Mouse (Mus musculus) limb, embryonic 10.5 days (tissue): ENCODE results near the gene Svs2. TPM values are rescaled to one million over a fixed set of nuclear protein-coding genes. Genes with fewer than 3 reads are reported as not detected.
"Not testable (repeated sequence)": the region's sequence is repeated elsewhere in the genome, so short reads cannot be mapped to it uniquely, and the experiment has no call there.

Experiments used
- DNase-seq: peaks from one replicate; pipeline ENCODE4 v3.0.0-alpha.2; 2017; ENCODE audit warnings: low spot score
- H3K27ac ChIP-seq: fragments of 300-500 bp; sonication (generic); 2 replicates; pipeline ENCODE4 v1.5.1; 2016; ENCODE audit warnings: mild to moderate bottlenecking
- H3K27me3 ChIP-seq: fragments of 300-500 bp; sonication (generic); 2 replicates; pipeline ENCODE4 v1.6.1; 2016; ENCODE audit warnings: low read depth, mild to moderate bottlenecking; ENCODE audit not compliant: poor library complexity, severe bottlenecking
- H3K36me3 ChIP-seq: fragments of 300-500 bp; sonication (generic); 2 replicates; pipeline ENCODE4 v1.6.1; 2016; ENCODE audit warnings: mild to moderate bottlenecking, moderate library complexity
- H3K4me1 ChIP-seq: fragments of 300-500 bp; sonication (generic); 2 replicates; pipeline ENCODE4 v1.6.1; 2016
- H3K4me3 ChIP-seq: fragments of 300-500 bp; sonication (generic); 2 replicates; pipeline ENCODE4 v1.5.1; 2016; ENCODE audit warnings: mild to moderate bottlenecking, moderate library complexity
- H3K9me3 ChIP-seq: fragments of 300-500 bp; sonication (generic); replicated peaks from 2 replicates; pipeline ENCODE4 v1.6.1; 2016; ENCODE audit warnings: mild to moderate bottlenecking
- WGBS: fragments of 180-500 bp; shearing (Covaris S2); methylation state at CpG from one replicate; pipeline ENCODE4 v1.1.7; 2016; 5-methylcytosine and 5-hydroxymethylcytosine counted together
- polyA plus RNA-seq: library from polyadenylated mRNA; unstranded; fragments of >200 nt; fragmentation: Nextera tagmentation; extraction: Ambion mirVana; gene quantifications from 2 replicates; pipeline ENCODE4 v1.2.1, GENCODE M21; 2016

Svs2 gene
- polyA plus RNA-seq: not detected in 2 replicates

DNA sequence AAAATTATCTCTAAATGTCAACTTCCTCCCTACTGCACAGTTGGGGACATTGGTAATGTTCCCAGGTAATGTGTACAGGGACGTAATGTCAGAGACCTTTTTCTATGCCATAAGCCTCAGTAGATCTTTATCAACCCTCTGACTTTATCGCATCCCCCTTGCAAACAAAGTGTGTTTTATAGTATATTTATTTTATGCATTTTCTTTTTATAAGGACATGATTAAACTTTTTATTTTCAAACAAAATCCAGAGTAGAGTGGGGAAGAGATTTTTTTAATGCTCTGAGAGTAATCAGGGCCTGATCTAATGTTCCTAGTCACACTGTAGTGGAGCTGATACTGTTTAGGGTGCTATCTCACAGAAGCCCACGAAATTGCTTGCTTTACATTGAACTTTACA is at the start of gene Svs2:
TSS of gene Svs2 (minus strand) at position 101 of the 400 bp plus-strand sequence.
- Histone ChIP-seq H3K27me3 (no peaks in the 10 kb centered on the region), H3K9me3 (no peaks in the 10 kb centered on the region), H3K4me3 (no peak within 1 kb of the TSS), H3K36me3 (no peaks in the 10 kb centered on the region), H3K4me1 (no peaks in the 10 kb centered on the region), H3K27ac (no peak within 1 kb of the TSS)
- DNase-seq: no peak
- WGBS: 91% methylated on average over 3 of the region's 3 CpGs

DNA sequence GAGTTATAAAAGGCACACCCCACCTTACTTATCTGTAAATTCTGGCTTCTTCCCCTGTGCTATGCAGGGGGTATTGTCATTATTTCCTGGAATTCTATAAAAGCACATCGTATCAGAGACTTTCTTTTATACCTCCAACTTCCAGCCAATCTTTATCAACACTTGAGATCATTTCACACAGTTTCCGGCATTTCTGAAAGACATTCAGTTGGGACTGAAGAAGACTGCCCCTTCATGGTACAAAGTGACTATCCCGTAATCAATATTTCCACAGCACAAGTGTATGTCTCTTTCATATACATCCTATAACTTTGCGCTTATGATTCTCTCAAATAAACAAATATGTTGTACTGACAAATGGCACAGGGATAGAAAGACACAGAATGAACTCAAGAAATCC is 40.1 kb upstream of the Svs2 start, which contains the start of gene Svs4:
TSS of gene Svs4 (minus strand) at position 101 of the 400 bp plus-strand sequence.
- WGBS: 94% methylated on average over 4 of the region's 4 CpGs
- DNase-seq: no peak
- no peaks in the 10 kb centered on the region for H3K27me3 ChIP-seq

DNA sequence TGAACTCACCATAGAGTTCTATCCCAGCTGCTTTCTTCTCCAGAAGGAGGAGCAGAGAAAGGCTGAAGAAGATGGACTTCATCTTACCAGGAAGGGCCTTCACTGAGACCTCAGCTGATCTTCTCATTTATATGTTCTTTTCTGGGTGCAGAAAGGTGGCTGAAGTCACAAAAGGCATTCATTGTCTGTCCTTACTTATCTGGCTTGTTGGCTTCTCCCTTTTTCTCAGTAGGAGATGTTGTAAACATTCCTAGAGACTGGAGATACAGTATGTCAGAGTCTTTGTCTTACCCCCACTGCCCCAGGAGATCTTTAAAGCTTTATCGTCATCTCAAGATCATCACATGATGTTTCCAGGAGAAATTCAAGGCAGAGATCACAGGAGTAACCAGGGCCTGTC is 18.3 kb upstream of the Svs2 start, which contains the start of gene Svs3b:
TSS of gene Svs3b (minus strand) at position 101 of the 400 bp plus-strand sequence.
- H3K4me1 ChIP-seq, DNase-seq, H3K36me3 ChIP-seq, H3K4me3 ChIP-seq, H3K9me3 ChIP-seq, H3K27ac ChIP-seq: not testable (repeated sequence)
- WGBS: 79% methylated on average over 1 of the region's 1 CpGs
- peaks cover 12% of the 10 kb centered on the region; the same call in 1 of the 2 replicates for H3K27me3 ChIP-seq

More for the DNA sequence above, 40.1 kb upstream of the Svs2 start, which contains the start of gene Svs4:
- no peaks in the 10 kb centered on the region for H3K36me3 ChIP-seq
- no peak within 1 kb of the TSS for H3K27ac ChIP-seq
- no peak within 1 kb of the TSS for H3K4me3 ChIP-seq
- H3K9me3 ChIP-seq: no peaks in the 10 kb centered on the region
- H3K4me1 ChIP-seq: no peaks in the 10 kb centered on the region

DNA sequence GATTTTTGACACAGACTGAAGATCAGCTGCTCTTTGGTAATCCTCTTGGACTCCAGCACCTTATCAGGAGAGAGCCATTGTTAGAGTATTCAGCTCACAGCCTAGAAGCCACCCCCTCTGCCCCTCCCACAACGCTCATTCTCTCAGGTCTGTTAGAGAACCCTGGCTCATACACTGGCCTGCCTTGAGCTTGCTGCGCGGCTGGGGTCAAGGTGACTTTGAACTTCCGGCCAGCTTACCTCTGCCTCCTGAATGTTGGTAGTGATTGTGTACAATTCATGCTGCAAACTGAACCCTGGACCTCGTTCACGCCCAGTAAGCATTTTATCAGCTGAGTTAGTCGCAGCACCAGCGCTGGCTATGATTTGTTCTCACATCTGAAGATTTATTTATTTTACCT is 5.6 kb downstream of the Svs2 start:
- Histone ChIP-seq H3K9me3 (no peaks in the 10 kb centered on the region), H3K27me3 (no peaks in the 10 kb centered on the region), H3K27ac (no peak overlapping the region), H3K36me3 (no peaks in the 10 kb centered on the region), H3K4me1 (no peaks in the 10 kb centered on the region), H3K4me3 (no peak overlapping the region)
- 90% methylated on average over 8 of the region's 8 CpGs for WGBS
- DNase-seq: no peak

DNA sequence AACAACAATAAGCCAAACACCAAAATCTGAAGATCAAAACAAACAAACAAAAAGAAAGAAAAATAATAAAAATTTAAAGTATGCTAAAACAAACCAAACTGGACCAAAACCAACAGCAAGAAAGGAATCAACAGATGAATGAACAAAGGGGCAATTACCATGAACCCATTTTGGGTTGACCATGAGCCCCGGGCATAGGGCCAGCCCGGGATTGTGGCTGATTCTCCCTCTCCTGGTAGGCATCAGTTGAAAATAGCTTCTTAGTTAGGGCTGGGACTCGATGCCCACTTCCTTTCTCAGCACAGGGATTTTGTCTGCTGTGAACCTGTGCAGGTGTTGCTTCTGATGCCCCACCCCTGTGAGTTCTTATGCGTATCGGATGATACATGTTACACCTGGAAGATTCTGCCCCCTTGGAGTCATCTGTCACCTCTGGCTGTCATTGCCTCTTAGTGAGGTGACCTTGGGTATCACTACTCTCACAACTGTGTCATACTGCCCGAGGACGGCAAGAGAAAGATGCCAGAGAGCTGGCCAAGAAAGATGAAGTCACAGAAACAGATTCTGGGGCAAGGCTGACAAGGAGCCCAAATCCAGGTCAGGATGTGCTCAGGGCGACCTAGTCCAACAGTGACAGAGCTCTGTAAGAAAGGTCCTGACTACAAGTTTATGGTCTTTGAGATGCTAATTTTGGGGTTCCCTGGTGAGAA is 9.8 kb downstream of the Svs2 start:
- WGBS: 83% methylated on average over 8 of the region's 8 CpGs
- Histone ChIP-seq H3K4me3 (no peak overlapping the region), H3K27me3 (no peaks in the 10 kb centered on the region), H3K9me3 (no peaks in the 10 kb centered on the region), H3K36me3 (no peaks in the 10 kb centered on the region), H3K4me1 (no peaks in the 10 kb centered on the region), H3K27ac (no peak overlapping the region)
- no peak for DNase-seq

DNA sequence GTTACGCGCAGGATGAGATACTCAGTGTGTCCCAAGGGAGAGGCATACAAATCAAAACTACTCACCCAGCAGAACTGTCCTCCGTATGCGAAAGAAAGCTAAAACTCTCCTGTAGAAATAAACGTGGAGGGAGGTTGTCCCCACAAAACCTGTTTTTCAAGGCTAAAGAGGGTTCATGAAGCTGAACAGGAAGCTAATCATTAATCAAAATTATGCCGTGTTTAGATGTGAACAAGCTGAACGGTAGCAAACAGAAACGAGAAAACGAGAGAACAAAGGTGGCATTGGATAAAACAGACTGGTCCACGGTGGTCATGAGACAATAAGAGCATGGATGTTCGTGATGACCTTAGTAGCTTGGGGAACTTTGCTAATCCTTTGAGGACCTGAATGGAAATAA is 16.7 kb downstream of the Svs2 start, which contains the start of gene Wfdc15b:
TSS of gene Wfdc15b (minus strand) at position 139 of the 400 bp plus-strand sequence.
- Histone ChIP-seq H3K4me1 (peaks cover 3% of the 10 kb centered on the region; the same call in 1 of the 2 replicates), H3K9me3 (no peaks in the 10 kb centered on the region), H3K27me3 (no peaks in the 10 kb centered on the region), H3K36me3 (no peaks in the 10 kb centered on the region), H3K4me3 (no peak within 1 kb of the TSS), H3K27ac (no peak within 1 kb of the TSS)
- 75% methylated on average over 11 of the region's 11 CpGs for WGBS
- DNase-seq: no peak

DNA sequence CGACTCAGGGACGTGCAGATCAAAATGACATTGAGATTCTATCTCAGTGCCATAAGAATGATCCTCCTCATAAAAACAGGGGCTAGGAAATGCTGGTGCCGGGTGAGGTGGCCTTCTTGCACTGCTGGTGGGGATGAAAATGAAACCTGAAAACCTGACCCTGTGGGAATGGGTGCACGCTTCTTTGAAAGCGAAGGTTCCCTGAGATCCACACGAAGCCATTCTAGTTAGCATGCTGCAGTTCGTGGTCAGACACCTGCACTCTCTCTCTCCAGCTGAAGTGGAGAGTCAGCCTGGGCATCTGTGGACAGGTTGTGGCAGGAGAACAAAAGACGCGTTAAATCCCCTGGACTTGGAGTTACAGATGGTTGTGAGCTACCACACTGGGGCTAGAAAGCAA is 19.0 kb downstream of the Svs2 start:
- WGBS: 90% methylated on average over 9 of the region's 9 CpGs
- H3K36me3 ChIP-seq: no peaks in the 10 kb centered on the region
- H3K4me1 ChIP-seq: peaks cover 3% of the 10 kb centered on the region; the same call in 1 of the 2 replicates
- no peaks in the 10 kb centered on the region for H3K27me3 ChIP-seq
- H3K4me3 ChIP-seq: no peak overlapping the region
- H3K9me3 ChIP-seq: no peaks in the 10 kb centered on the region
- no peak overlapping the region for H3K27ac ChIP-seq
- DNase-seq: no peak

DNA sequence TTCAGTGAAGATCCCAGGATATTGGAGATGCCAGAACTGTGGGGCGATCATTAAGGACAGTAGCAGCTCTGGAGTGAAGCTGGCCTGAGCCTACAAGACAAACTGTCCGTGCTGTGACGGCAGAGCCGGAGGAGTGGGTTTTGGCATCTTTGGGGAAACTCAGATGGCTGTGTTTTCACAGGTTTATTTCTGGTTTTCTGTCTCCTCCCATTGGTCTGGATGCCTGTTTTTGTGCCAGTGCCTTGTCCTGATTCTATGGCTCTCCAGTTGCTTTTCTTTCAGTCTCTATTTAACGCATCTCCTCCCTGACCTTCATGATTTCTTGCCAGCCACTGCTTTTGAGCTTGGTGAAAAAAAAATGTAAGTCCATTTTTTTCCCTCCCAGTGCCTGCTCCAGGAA is 25.6 kb downstream of the Svs2 start:
- H3K4me3 ChIP-seq: no peak overlapping the region
- no peaks in the 10 kb centered on the region for H3K9me3 ChIP-seq
- H3K4me1 ChIP-seq: no peaks in the 10 kb centered on the region
- H3K27me3 ChIP-seq: no peaks in the 10 kb centered on the region
- no peaks in the 10 kb centered on the region for H3K36me3 ChIP-seq
- no peak overlapping the region for H3K27ac ChIP-seq
- WGBS: 90% methylated on average over 5 of the region's 5 CpGs
- no peak for DNase-seq

DNA sequence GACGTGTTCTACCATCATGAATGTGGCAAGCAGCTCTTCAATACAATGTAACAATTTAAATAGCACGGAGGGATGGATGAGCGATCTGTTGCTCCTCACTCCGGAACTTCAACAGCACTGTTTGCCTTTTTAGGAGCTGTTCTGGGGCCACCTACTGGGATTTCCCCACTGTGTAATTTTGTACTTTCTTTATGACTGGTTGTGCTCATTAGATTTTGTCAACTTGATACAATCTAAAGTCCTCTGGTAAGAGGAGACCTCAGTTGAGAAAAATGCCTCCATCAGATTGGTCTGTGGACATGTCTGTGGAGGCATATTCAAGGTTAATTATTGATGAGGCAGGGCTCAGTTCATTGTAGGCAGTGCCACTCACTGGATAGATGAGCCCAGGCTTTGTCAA is 27.4 kb downstream of the Svs2 start:
- H3K4me3 ChIP-seq: no peak overlapping the region
- H3K36me3 ChIP-seq: no peaks in the 10 kb centered on the region
- WGBS: 86% methylated on average over 4 of the region's 4 CpGs
- no peaks in the 10 kb centered on the region for H3K27me3 ChIP-seq
- no peak for DNase-seq
- H3K27ac ChIP-seq: no peak overlapping the region
- H3K9me3 ChIP-seq: no peaks in the 10 kb centered on the region
- no peaks in the 10 kb centered on the region for H3K4me1 ChIP-seq

DNA sequence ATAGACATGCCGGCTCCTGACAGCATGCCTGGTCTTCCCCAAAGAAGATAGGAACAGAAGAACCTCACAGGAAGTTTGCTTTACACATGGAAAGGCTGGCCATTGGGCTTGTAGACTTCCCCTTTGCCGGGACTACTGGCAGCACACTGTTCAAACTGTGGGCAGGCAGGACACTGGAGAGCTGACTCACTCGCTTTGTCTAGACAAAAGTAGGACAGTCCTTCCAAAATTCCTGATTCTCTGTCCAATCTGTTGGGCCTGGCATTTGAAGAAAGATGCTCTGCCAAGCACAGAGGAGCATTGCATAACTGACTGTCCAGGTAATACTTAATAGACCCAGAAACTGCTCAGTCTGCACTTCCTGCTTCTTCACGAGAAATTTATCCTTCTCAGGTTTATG is 31.6 kb downstream of the Svs2 start:
- Histone ChIP-seq H3K27me3 (no peaks in the 10 kb centered on the region), H3K4me3 (no peak overlapping the region), H3K36me3 (no peaks in the 10 kb centered on the region), H3K27ac (no peak overlapping the region), H3K9me3 (no peaks in the 10 kb centered on the region), H3K4me1 (no peaks in the 10 kb centered on the region)
- 80% methylated on average over 4 of the region's 4 CpGs for WGBS
- no peak for DNase-seq

DNA sequence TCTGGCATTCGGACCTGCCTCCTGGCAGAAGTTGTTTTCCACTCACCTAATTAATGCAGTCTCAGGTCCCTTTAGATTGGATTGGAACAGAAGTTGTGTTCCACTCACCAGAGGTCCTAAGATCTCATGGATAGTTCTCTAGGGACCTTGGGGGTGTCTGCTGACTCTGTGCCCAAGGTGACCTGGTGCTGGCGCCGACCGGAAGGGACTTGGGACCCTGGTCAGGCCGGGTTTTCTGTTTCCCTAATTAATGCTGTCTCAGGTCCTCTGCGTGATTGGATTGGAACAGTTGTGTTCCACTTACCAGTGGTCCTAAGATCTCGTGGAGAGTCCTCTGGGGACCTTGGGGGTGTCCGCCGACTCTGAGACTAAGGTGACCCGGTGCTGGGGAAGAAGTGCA is 32.3 kb downstream of the Svs2 start:
- not testable (repeated sequence) for H3K4me3 ChIP-seq, H3K27ac ChIP-seq, DNase-seq, H3K27me3 ChIP-seq, H3K36me3 ChIP-seq, H3K4me1 ChIP-seq, H3K9me3 ChIP-seq
- WGBS: 91% methylated on average over 10 of the region's 10 CpGs

DNA sequence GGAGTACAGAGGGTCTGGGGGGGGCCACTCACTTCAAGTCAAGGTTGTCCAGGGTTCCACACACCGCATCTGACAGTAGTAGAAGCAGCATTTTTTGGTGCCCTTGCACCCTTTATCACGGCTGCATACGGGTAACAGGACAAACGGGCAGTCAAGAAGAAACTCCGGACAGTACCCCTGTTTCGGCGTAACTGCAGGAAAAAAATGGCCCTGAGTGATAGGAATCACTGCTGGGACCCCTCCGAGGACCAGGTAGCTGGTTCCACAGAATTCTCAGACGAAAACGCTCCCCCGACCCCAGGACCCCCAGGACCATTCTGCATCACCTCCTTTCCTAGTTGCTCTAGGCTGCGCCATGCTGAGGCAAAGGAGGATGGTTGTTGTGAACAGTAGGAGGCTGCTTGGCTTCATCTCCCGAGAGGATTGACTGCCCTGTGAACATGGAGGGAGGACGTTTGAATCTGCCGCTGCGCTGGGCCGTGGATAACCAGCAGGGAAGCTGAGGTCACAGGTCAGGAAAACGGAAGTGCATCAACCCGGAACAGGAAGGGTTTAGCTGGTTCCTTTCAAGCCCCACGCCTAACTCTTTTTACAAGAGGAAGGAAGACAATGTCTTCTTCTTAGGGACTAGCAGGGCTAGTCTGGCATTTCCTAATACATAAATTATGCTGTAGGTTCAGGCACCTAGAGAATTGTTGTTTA is 38.5 kb downstream of the Svs2 start, which contains the start of gene Wfdc15a:
TSS of gene Wfdc15a (minus strand) at position 505 of the 702 bp plus-strand sequence.
- Histone ChIP-seq H3K27me3 (no peaks in the 10 kb centered on the region), H3K9me3 (no peaks in the 10 kb centered on the region), H3K4me1 (peaks cover 3% of the 10 kb centered on the region; the same call in 1 of the 2 replicates), H3K36me3 (no peaks in the 10 kb centered on the region), H3K4me3 (no peak within 1 kb of the TSS), H3K27ac (no peak within 1 kb of the TSS)
- no peak for DNase-seq
- 86% methylated on average over 20 of the region's 20 CpGs for WGBS

DNA sequence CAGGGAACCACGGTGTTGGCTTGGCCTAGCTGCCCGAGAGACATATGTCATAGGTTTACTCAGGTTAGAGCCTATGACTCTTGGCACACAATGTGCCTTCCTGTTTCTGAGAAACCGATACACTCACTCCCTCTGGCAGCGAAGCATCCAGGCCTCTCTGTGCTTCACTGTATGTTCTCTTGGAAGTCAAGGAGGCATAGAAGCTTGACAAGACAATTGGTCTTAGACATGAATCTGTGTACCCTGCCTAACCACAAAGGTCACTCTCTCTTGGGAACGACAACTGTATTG is 41.6 kb downstream of the Svs2 start:
- Histone ChIP-seq H3K4me3 (no peak overlapping the region), H3K9me3 (no peaks in the 10 kb centered on the region), H3K27me3 (no peaks in the 10 kb centered on the region), H3K27ac (no peak overlapping the region), H3K4me1 (peaks cover 3% of the 10 kb centered on the region; the same call in 1 of the 2 replicates), H3K36me3 (no peaks in the 10 kb centered on the region)
- 95% methylated on average over 5 of the region's 5 CpGs for WGBS
- DNase-seq: no peak
